Mouse (Mus musculus) liver, embryonic 11.5 days (tissue): ENCODE results near the gene Rpsa. TPM values are rescaled to one million over a fixed set of nuclear protein-coding genes. Genes with fewer than 3 reads are reported as not detected.

Source experiments
- ATAC-seq: fragments of 200-750 bp; cut with Nextera tagmentation; replicated peaks from 2 replicates; pipeline ENCODE4 v1.8.0; 2017; ENCODE audit warnings: moderate number of reproducible peaks, mild to moderate bottlenecking, moderate TSS enrichment, moderate library complexity; ENCODE audit not compliant: low FRiP score
- DNase-seq: peaks from one replicate; pipeline ENCODE4 v3.0.0-alpha.2; 2017; ENCODE audit warnings: low spot score
- H3K27ac ChIP-seq: fragments of 300-500 bp; sonication (generic); 2 replicates; pipeline ENCODE4 v1.5.1; 2014; ENCODE audit warnings: mild to moderate bottlenecking, low read depth, low read length, control low read depth
- H3K27me3 ChIP-seq: fragments of 300-500 bp; sonication (generic); replicated peaks from 2 replicates; pipeline ENCODE4 v1.6.1; 2014; ENCODE audit warnings: low read length, mixed read lengths; ENCODE audit not compliant: control insufficient read depth, insufficient read depth
- H3K36me3 ChIP-seq: fragments of 300-500 bp; sonication (generic); 2 replicates; pipeline ENCODE4 v1.6.1; 2014; ENCODE audit warnings: mild to moderate bottlenecking, low read length, moderate library complexity, mixed read lengths; ENCODE audit not compliant: control insufficient read depth, insufficient read depth
- H3K4me1 ChIP-seq: fragments of 300-500 bp; sonication (generic); replicated peaks from 2 replicates; pipeline ENCODE4 v1.6.1; 2014; ENCODE audit warnings: low read length, mixed read lengths; ENCODE audit not compliant: control insufficient read depth, insufficient read depth
- H3K4me2 ChIP-seq: fragments of 300-500 bp; sonication (generic); 2 replicates; pipeline ENCODE4 v1.6.1; 2014; ENCODE audit warnings: mild to moderate bottlenecking, control low read depth, moderate library complexity
- H3K4me3 ChIP-seq: fragments of 300-500 bp; sonication (generic); 2 replicates; pipeline ENCODE4 v1.5.1; 2014; ENCODE audit warnings: low read depth, low read length, control low read depth
- H3K9ac ChIP-seq: fragments of 300-500 bp; sonication (generic); 2 replicates; pipeline ENCODE4 v1.6.1; 2014; ENCODE audit warnings: low read depth, low read length, control low read depth
- H3K9me3 ChIP-seq: fragments of 300-500 bp; sonication (generic); 2 replicates; pipeline ENCODE4 v1.6.1; 2016; ENCODE audit warnings: low read length, inconsistent platforms, mixed read lengths; ENCODE audit not compliant: control insufficient read depth
- WGBS: fragments of 180-500 bp; shearing (Covaris S2); extraction: QIAGEN DNeasy Blood & Tissue Kit; methylation state at CpG from one replicate; pipeline ENCODE4 v1.1.7; 2014; 5-methylcytosine and 5-hydroxymethylcytosine counted together
- polyA plus RNA-seq: library from polyadenylated mRNA; unstranded; fragments of >200 nt; fragmentation: Nextera tagmentation; extraction: Ambion mirVana; gene quantifications from 2 replicates; pipeline ENCODE4 v1.2.1, GENCODE M21; 2014

Gene Rpsa
- polyA plus RNA-seq, 1 experiment from 2014 or later: 1,977 TPM

DNA sequence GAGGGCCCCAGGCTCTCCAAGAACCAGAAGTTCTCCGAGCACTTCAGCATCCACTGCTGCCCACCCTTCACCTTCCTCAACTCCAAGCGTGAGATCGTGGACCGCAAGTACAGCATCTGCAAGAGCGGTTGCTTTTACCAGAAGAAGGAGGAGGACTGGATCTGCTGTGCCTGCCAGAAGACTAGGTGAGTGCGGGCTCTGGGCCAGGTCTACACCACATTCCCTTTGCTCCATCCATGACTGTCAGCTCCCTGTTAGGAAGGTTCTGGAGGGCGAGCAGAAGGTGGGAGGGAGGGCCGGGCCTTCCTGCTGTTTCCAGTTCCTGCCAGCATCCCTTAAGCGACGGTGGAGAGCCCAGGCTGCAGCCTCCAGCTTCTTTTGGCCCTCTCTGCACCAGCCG lies 40.3 kb downstream of the Rpsa start:
- Histone ChIP-seq H3K4me2 (no peak overlapping the region), H3K27ac (no peak overlapping the region), H3K27me3 (0 out of 2 replicates have a peak, but pooled peaks cover 5% of the 10 kb centered on the region), H3K4me3 (no peak overlapping the region), H3K9ac (no peak overlapping the region), H3K36me3 (no peaks in the 10 kb centered on the region), H3K9me3 (peaks cover 3% of the 10 kb centered on the region; the same call in 1 of the 2 replicates), H3K4me1 (no peaks in the 10 kb centered on the region)
- 61% methylated on average over 11 of the region's 11 CpGs for WGBS
- no peak for ATAC-seq
- no peak for DNase-seq

DNA sequence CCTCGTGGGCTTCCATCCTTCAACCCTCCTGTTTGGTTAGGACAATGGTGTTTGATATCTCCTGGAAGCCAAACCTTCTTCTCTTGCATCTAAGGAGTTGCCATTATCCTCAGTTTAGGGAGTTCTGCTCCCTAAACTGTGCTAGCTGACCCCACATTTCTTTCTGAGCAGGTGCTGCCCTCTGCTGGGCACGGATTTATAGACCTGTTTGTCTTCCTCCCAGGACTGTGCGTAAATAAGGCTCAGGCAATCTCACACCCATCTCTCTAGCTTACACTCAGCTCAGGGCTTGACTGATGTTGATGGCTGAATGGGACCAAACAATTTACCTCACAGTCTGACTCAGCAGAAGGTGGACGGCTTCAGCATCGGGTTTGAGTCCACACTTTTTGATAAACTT lies 43.8 kb downstream of the Rpsa start:
- H3K9ac ChIP-seq: no peak overlapping the region
- no peaks in the 10 kb centered on the region for H3K4me1 ChIP-seq
- H3K4me3 ChIP-seq: no peak overlapping the region
- no peaks in the 10 kb centered on the region for H3K36me3 ChIP-seq
- H3K27ac ChIP-seq: no peak overlapping the region
- no peak for DNase-seq
- H3K9me3 ChIP-seq: peaks cover 3% of the 10 kb centered on the region; the same call in 1 of the 2 replicates
- H3K4me2 ChIP-seq: no peak overlapping the region
- 35% methylated on average over 5 of the region's 5 CpGs for WGBS
- H3K27me3 ChIP-seq: 0 out of 2 replicates have a peak, but pooled peaks cover 5% of the 10 kb centered on the region
- no peak for ATAC-seq

- no peaks in the 10 kb centered on the region for H3K36me3 ChIP-seq
- no peak overlapping the region for H3K4me2 ChIP-seq
- WGBS: 85% methylated on average over 18 of the region's 18 CpGs
- H3K4me1 ChIP-seq: no peaks in the 10 kb centered on the region
- DNase-seq (no peak), ATAC-seq (no peak)
- H3K9ac ChIP-seq: no peak overlapping the region
- H3K9me3 ChIP-seq: peaks cover 3% of the 10 kb centered on the region; the same call in 1 of the 2 replicates
- H3K4me3 ChIP-seq: no peak overlapping the region
- no peaks in the 10 kb centered on the region for H3K27me3 ChIP-seq
- no peak overlapping the region for H3K27ac ChIP-seq
These were observed 47.1 kb downstream of the Rpsa start for GRCm38 (mm10) chr9:120174436-120175137.

DNA sequence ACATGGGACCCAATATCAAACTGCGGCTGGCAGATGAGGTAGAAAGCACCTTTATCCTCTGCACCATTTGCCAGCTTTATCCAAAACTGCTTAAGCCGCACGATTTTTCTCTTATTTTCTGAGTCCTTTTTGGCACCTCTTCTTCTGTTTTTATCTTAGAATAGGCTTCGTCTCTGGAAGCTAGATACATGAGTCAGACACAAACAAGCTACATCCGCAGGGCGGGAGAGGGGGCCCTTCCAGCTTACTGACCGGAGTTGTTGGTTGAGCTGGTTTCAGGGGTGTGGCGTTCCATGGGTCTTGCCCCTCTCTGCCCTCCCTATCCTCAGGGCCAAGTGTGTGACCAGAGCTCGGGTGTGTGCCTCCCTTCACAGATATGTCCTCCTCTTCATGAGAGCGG lies 51.3 kb downstream of the Rpsa start:
- Histone ChIP-seq H3K4me2 (no peak overlapping the region), H3K4me1 (no peaks in the 10 kb centered on the region), H3K4me3 (no peak overlapping the region), H3K9ac (no peak overlapping the region), H3K9me3 (no peaks in the 10 kb centered on the region), H3K27ac (no peak overlapping the region), H3K27me3 (no peaks in the 10 kb centered on the region), H3K36me3 (no peaks in the 10 kb centered on the region)
- WGBS: 81% methylated on average over 10 of the region's 10 CpGs
- no peak for DNase-seq
- ATAC-seq: no peak

Other genes with a start within 250 kb of the Rpsa start
- 45.6 and 49.2 TPM in 2 replicates for gene Wdr48, start 232.8 kb upstream of the Rpsa start, polyA plus RNA-seq
- gene Gorasp1, start 190.1 kb upstream of the Rpsa start, polyA plus RNA-seq: 24.7 and 25.0 TPM in 2 replicates
- gene Ttc21a, start 190.1 kb upstream of the Rpsa start, polyA plus RNA-seq: 0.14 TPM in 1 of 2 replicates, not detected in the other
- gene Csrnp1, start 143.0 kb upstream of the Rpsa start, polyA plus RNA-seq: 1.1 and 2.2 TPM in 2 replicates
- gene Xirp1, start 104.1 kb upstream of the Rpsa start, polyA plus RNA-seq: 0.25 and 1.1 TPM in 2 replicates
- 5.7 and 7.0 TPM in 2 replicates for gene Cx3cr1, start 57.8 kb upstream of the Rpsa start, polyA plus RNA-seq
- not detected in 2 replicates for gene Ccr8, start 35.6 kb upstream of the Rpsa start, polyA plus RNA-seq
- 138 and 147 TPM in 2 replicates for gene Slc25a38, start 17.3 kb upstream of the Rpsa start, polyA plus RNA-seq
- not detected in 2 replicates for gene Mobp, start 22.0 kb downstream of the Rpsa start, polyA plus RNA-seq
- 0.05 and 0.55 TPM in 2 replicates for gene Myrip, start 173.8 kb downstream of the Rpsa start, polyA plus RNA-seq